Mouse (Mus musculus) MEL (cell line): ENCODE results near the gene Hmgb1. TPM values are rescaled to one million over a fixed set of nuclear protein-coding genes. Genes with fewer than 3 reads are reported as not detected.

Experiments
- DNase-seq: peaks from one replicate; pipeline ENCODE4 v3.0.0; 2011; ENCODE audit warnings: low read depth, low spot score
- H3K27ac ChIP-seq: 2 replicates; pipeline ENCODE4 v1.5.1; 2012; ENCODE audit warnings: low read depth, mild to moderate bottlenecking, control low read depth, low read length, moderate library complexity; ENCODE audit not compliant: control insufficient read depth
- H3K27me3 ChIP-seq, 2 experiments: fragments of 150-350 bp in 1 of 2; sonication (generic) in 1 of 2; 2 replicates each; pipeline ENCODE4 v1.6.1; 2012; ENCODE audit warnings: low read length in 2 of 2, mild to moderate bottlenecking in 2 of 2, improper control_type of control experiment in 1 of 2, moderate library complexity in 1 of 2; ENCODE audit not compliant: insufficient read depth in 2 of 2, control insufficient read depth in 1 of 2
- H3K36me3 ChIP-seq, 2 experiments: 2 replicates each; pipeline ENCODE4 v1.6.1; 2012 to 2014; ENCODE audit warnings: low read length in 2 of 2, improper control_type of control experiment in 1 of 2, inconsistent platforms in 1 of 2, mild to moderate bottlenecking in 1 of 2; ENCODE audit not compliant: insufficient read depth in 2 of 2, control insufficient read depth in 1 of 2
- H3K4me1 ChIP-seq, 2 experiments: fragments of 150-350 bp in 1 of 2; sonication (generic) in 1 of 2; 2 replicates each; pipeline ENCODE4 v1.6.1; 2012; ENCODE audit warnings: low read length in 2 of 2, improper control_type of control experiment in 1 of 2, mild to moderate bottlenecking in 1 of 2; ENCODE audit not compliant: insufficient read depth in 2 of 2, control insufficient read depth in 1 of 2
- H3K4me3 ChIP-seq, 2 experiments: fragments of 150-350 bp in 1 of 2; sonication (generic) in 1 of 2; 2 replicates each; pipeline ENCODE4 v1.5.1; 2012; ENCODE audit warnings: low read depth in 2 of 2, low read length in 2 of 2, mild to moderate bottlenecking in 2 of 2, moderate library complexity in 2 of 2, control low read depth in 1 of 2, improper control_type of control experiment in 1 of 2; ENCODE audit not compliant: control insufficient read depth in 1 of 2, insufficient read depth in 1 of 2
- H3K79me2 ChIP-seq: 2 replicates; pipeline ENCODE4 v1.6.1; 2012; ENCODE audit warnings: mild to moderate bottlenecking, low read length, moderate library complexity; ENCODE audit not compliant: control insufficient read depth, poor library complexity, insufficient read depth
- H3K9ac ChIP-seq: 2 replicates; pipeline ENCODE4 v1.6.1; 2012; ENCODE audit warnings: low read depth, mild to moderate bottlenecking, control low read depth, low read length, moderate library complexity; ENCODE audit not compliant: control insufficient read depth, poor library complexity, severe bottlenecking
- H3K9me3 ChIP-seq: fragments of 150-350 bp; sonication (generic); replicated peaks from 2 replicates; pipeline ENCODE4 v1.6.1; 2012; ENCODE audit warnings: mild to moderate bottlenecking, low read length, improper control_type of control experiment, moderate library complexity; ENCODE audit not compliant: insufficient read depth
- CHD1 ChIP-seq: IDR thresholded peaks from 2 replicates; pipeline ENCODE4 v1.6.1; 2012; ENCODE audit warnings: low read depth, mild to moderate bottlenecking, inconsistent platforms, low read length, improper control_type of control experiment
- CHD2 ChIP-seq: IDR thresholded peaks from 2 replicates; pipeline ENCODE4 v1.6.1; 2011; ENCODE audit warnings: low read length, improper control_type of control experiment
- CTCF ChIP-seq, 3 experiments: IDR thresholded peaks in 2 of 3; conservative IDR thresholded peaks in 1 of 3; 2 replicates each; pipeline ENCODE4 v1.5.1; 2011 to 2012; ENCODE audit warnings: low read length in 3 of 3, low read depth in 2 of 3, mild to moderate bottlenecking in 2 of 3, improper control_type of control experiment in 1 of 3, inconsistent platforms in 1 of 3, mixed read lengths in 1 of 3, moderate library complexity in 1 of 3; ENCODE audit not compliant: control insufficient read depth in 1 of 3, insufficient read depth in 1 of 3, poor library complexity in 1 of 3, severe bottlenecking in 1 of 3
- GATA1 ChIP-seq: IDR thresholded peaks from 2 replicates; pipeline ENCODE4 v1.6.1; 2011; ENCODE audit warnings: low read depth, low read length, improper control_type of control experiment
- KAT2A ChIP-seq: conservative IDR thresholded peaks from 2 replicates; pipeline ENCODE4 v1.6.1; 2012; ENCODE audit warnings: low read depth, low read length, improper control_type of control experiment, inconsistent platforms
- MAFK ChIP-seq: IDR thresholded peaks from 2 replicates; pipeline ENCODE4 v1.6.1; 2011; ENCODE audit warnings: low read depth, mild to moderate bottlenecking, low read length, improper control_type of control experiment, borderline replicate concordance
- MAX ChIP-seq: IDR thresholded peaks from 2 replicates; pipeline ENCODE4 v1.6.1; 2011; ENCODE audit warnings: low read length, improper control_type of control experiment
- MAZ ChIP-seq: IDR thresholded peaks from 2 replicates; pipeline ENCODE4 v1.6.1; 2012; ENCODE audit warnings: low read depth, mild to moderate bottlenecking, inconsistent platforms, low read length, improper control_type of control experiment
- MXI1 ChIP-seq: IDR thresholded peaks from 2 replicates; pipeline ENCODE4 v1.6.1; 2011; ENCODE audit warnings: mild to moderate bottlenecking, low read depth, low read length, improper control_type of control experiment
- MYB ChIP-seq: IDR thresholded peaks from 2 replicates; pipeline ENCODE4 v1.6.1; 2011; ENCODE audit warnings: mild to moderate bottlenecking, low read depth, low read length, improper control_type of control experiment
- MYC ChIP-seq: IDR thresholded peaks from 2 replicates; pipeline ENCODE4 v1.6.1; 2011; ENCODE audit warnings: low read depth, mild to moderate bottlenecking, low read length, improper control_type of control experiment, moderate library complexity
- NELFE ChIP-seq: IDR thresholded peaks from 2 replicates; pipeline ENCODE4 v1.6.1; 2011; ENCODE audit warnings: low read depth, low read length, improper control_type of control experiment
- NRF1 ChIP-seq: IDR thresholded peaks from 2 replicates; pipeline ENCODE4 v1.6.1; 2014; ENCODE audit warnings: low read depth, mild to moderate bottlenecking, inconsistent platforms, low read length, improper control_type of control experiment, moderate library complexity; ENCODE audit not compliant: poor library complexity, insufficient read depth, severe bottlenecking
- POLR2A ChIP-seq, 2 experiments: IDR thresholded peaks; 2 replicates each; pipeline ENCODE4 v1.6.1; 2011 to 2012; ENCODE audit warnings: low read length in 2 of 2, mild to moderate bottlenecking in 2 of 2, control low read depth in 1 of 2, improper control_type of control experiment in 1 of 2, low read depth in 1 of 2, moderate library complexity in 1 of 2; ENCODE audit not compliant: control insufficient read depth in 1 of 2, insufficient read depth in 1 of 2, poor library complexity in 1 of 2
- POLR2AphosphoS5 ChIP-seq: IDR thresholded peaks from 2 replicates; pipeline ENCODE4 v1.6.1; 2012; ENCODE audit warnings: low read depth, borderline replicate concordance, mild to moderate bottlenecking, inconsistent platforms, low read length, moderate library complexity, mixed read lengths
- SMC3 ChIP-seq: IDR thresholded peaks from 2 replicates; pipeline ENCODE4 v1.6.1; 2011; ENCODE audit warnings: low read depth, low read length, improper control_type of control experiment
- UBTF ChIP-seq: IDR thresholded peaks from 2 replicates; pipeline ENCODE4 v1.6.1; 2012; ENCODE audit warnings: low read depth, mild to moderate bottlenecking, inconsistent platforms, low read length, improper control_type of control experiment, moderate library complexity, borderline replicate concordance; ENCODE audit not compliant: insufficient read depth
- USF1 ChIP-seq: IDR thresholded peaks from 2 replicates; pipeline ENCODE4 v1.6.1; 2014; ENCODE audit warnings: low read depth, mild to moderate bottlenecking, inconsistent platforms, low read length, improper control_type of control experiment, moderate library complexity
- USF2 ChIP-seq, 2 experiments: IDR thresholded peaks; 2 replicates each; pipeline ENCODE4 v1.6.1; 2011 to 2012; ENCODE audit warnings: improper control_type of control experiment in 2 of 2, low read length in 2 of 2, borderline replicate concordance in 1 of 2, inconsistent platforms in 1 of 2, low read depth in 1 of 2, mild to moderate bottlenecking in 1 of 2; ENCODE audit not compliant: insufficient read depth in 1 of 2
- ZC3H11A ChIP-seq: IDR thresholded peaks from 2 replicates; pipeline ENCODE4 v1.6.1; 2012; ENCODE audit warnings: low read depth, mild to moderate bottlenecking, inconsistent platforms, low read length, improper control_type of control experiment
- ZKSCAN1 ChIP-seq: IDR thresholded peaks from 2 replicates; pipeline ENCODE4 v1.6.1; 2012; ENCODE audit warnings: low read depth, mild to moderate bottlenecking, inconsistent platforms, low read length, improper control_type of control experiment, moderate library complexity
- ZMIZ1 ChIP-seq: IDR thresholded peaks from 2 replicates; pipeline ENCODE4 v1.6.1; 2012; ENCODE audit warnings: low read depth, mild to moderate bottlenecking, inconsistent platforms, low read length, improper control_type of control experiment, moderate library complexity
- polyA plus RNA-seq, 2 experiments: library from polyadenylated mRNA; stranded (reverse) in 1 of 2; unstranded in 1 of 2; fragments of >175 nt in 1 of 2; fragments of >200 nt in 1 of 2; gene quantifications; 2 replicates each; pipeline versions ENCODE4 v1.2.1 to v1.2.4; 2012; ENCODE audit warnings: low replicate concordance in 2 of 2, low read depth in 1 of 2; ENCODE audit not compliant: insufficient read length in 2 of 2, insufficient read depth in 1 of 2, missing spikeins in 1 of 2
- total RNA-seq: library from RNA; depleted of rRNA; stranded (reverse); fragments of 300-350 nt; gene quantifications from 2 replicates; pipeline ENCODE4 v1.2.3, GENCODE M21; 2012

The Hmgb1 gene
- total and polyA plus RNA-seq, 3 experiments: 600 to 678 TPM; not detected in 1

DNA sequence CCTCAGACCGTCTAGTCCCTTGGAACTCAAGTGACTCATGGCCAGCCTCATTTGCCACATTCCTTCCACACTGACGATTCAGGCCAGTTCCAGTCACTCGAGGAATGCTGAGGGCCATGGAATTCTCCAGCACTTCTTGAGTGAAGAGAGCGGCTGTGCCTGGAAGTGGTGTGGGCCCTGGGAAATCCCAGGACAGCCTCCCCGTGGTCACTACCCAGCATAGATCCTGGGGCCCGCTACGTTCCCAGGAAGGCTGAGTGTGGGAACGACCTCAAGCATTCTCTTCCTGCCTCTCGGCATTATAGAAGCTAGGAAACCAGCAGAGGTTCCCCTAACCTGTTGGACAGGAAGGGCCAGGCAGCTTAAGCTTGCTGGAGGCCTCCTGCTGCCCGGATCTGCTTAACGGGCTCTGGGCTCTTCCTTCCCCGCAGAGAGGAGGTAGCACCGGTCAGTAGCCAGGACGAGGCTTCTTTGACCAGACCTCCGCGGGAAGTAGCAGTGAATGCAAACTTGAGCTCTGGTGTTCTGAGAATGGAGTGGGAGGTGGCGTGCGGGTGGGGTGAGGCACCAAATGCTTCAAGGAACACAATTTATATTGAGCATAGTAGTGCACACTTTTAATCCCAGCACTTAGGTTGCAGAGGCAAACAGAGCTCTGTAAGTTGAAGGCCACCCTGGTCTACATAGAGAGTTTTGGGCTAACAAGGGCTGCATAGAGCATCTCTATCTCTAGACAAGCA lies 105.1 kb downstream of the Hmgb1 start:
- TF ChIP-seq MXI1 (no peak), SMC3 (no peak), MYC (no peak), ZC3H11A (no peak), UBTF (no peak), NRF1 (no peak), POLR2A (IDR thresholded peaks at IDR 0.05; ENCODE audit: control insufficient read depth in 1 of 2, insufficient read depth in 1 of 2, low read depth in 1 of 2, low read length in 2 of 2, poor library complexity in 1 of 2) (no peak), CHD1 (no peak), MAFK (no peak), CHD2 (no peak), GATA1 (no peak), MAZ (no peak), USF2 (IDR thresholded peaks at IDR 0.05; ENCODE audit: borderline replicate concordance in 1 of 2, insufficient read depth in 1 of 2, low read depth in 1 of 2, low read length in 2 of 2) (no peak), ZMIZ1 (no peak), KAT2A (no peak), ZKSCAN1 (no peak), MYB (no peak)
- no peak overlapping the region for H3K27ac ChIP-seq
- H3K4me3 ChIP-seq: no peak overlapping the region
- no peak overlapping the region for H3K9ac ChIP-seq
- H3K36me3 ChIP-seq: no peaks in the 10 kb centered on the region
- no peaks in the 10 kb centered on the region for H3K4me1 ChIP-seq
- no peak for DNase-seq
- no peaks in the 10 kb centered on the region for H3K79me2 ChIP-seq
- H3K9me3 ChIP-seq: no peaks in the 10 kb centered on the region
- no peaks in the 10 kb centered on the region for H3K27me3 ChIP-seq

DNA sequence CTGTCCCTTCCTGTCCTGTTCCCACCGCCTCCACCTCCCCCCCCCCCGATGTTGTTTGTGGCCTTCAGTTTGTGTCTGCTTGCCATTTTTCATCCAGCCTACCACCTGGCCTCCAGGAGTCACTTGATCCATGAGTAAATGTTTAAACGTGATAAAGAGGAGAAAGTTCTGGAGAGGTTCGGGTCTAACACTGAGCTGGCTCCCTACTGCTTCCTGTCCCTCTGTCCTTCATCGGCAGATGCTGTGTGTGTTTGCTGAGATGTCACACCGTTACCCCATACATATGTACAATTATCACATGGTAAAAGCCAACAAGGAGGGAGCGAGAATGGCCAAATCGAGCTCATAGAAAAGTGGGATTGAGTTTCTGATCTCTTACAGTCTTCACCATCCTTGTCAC lies 107.2 kb downstream of the Hmgb1 start:
- H3K4me1 ChIP-seq: no peaks in the 10 kb centered on the region
- no peaks in the 10 kb centered on the region for H3K79me2 ChIP-seq
- DNase-seq: no peak
- no peak overlapping the region for H3K9ac ChIP-seq
- no peak overlapping the region for H3K4me3 ChIP-seq
- no peaks in the 10 kb centered on the region for H3K27me3 ChIP-seq
- TF ChIP-seq USF1 (no peak), GATA1 (no peak), MAX (no peak), SMC3 (no peak), CTCF (IDR thresholded peaks at IDR 0.05 in 2 of 3, conservative IDR thresholded peaks at IDR 0.05 in 1 of 3; ENCODE audit: control insufficient read depth in 1 of 3, insufficient read depth in 1 of 3, low read depth in 2 of 3, low read length in 3 of 3, poor library complexity in 1 of 3, severe bottlenecking in 1 of 3) (no peak), ZC3H11A (no peak), POLR2AphosphoS5 (no peak), USF2 (IDR thresholded peaks at IDR 0.05; ENCODE audit: borderline replicate concordance in 1 of 2, insufficient read depth in 1 of 2, low read depth in 1 of 2, low read length in 2 of 2) (no peak), CHD1 (no peak), MAZ (no peak), MYC (no peak), NELFE (no peak), MYB (no peak), ZMIZ1 (no peak)
- H3K27ac ChIP-seq: no peak overlapping the region
- H3K9me3 ChIP-seq: no peaks in the 10 kb centered on the region
- no peaks in the 10 kb centered on the region for H3K36me3 ChIP-seq
